Mouse (Mus musculus) retina, postnatal 1 day (tissue): ENCODE results near the gene E130311K13Rik.

Experiments
- DNase-seq: peaks from one replicate; pipeline ENCODE4 v3.0.0-alpha.2; 2012

Gene E130311K13Rik

DNA sequence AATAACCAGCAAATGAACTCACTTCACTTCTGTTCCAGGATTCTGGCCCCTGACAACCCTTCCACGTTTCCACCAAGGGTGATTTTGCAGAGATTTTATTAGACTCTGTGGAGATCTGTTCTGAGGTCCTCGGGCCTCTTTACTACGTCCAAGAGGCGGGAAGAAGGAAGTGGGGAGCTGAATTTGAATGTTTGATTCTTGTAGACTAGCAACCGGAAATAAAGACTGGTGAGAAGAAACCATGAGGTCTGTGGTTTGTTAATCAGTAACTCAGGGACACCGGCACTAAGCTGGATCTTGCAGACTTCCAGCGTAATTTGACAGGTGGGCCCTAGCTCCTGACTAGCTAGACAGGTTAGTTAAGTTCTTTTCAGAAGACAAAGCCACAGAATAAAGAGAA lies 35.6 kb downstream of the E130311K13Rik start:
- DNase-seq = no peak

DNA sequence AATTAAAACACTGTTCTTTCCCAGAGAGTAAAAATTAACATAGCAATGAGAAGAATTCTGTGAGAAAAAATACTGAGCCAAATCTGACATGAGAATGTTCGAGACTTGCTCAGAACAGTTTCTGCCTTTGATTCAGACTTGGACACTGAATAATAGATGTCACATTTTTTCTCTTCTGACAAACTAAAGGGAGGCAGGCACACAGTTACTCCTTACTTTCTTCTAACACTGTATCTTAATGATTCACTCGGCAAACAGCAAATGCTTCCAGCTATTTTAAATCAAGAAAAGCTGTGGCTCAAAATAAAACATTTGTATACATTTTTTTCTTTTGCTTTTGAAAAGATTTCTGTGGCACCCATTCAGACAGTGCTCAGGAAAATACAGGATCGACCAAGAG lies 37.1 kb downstream of the E130311K13Rik start:
- no peak for DNase-seq

DNA sequence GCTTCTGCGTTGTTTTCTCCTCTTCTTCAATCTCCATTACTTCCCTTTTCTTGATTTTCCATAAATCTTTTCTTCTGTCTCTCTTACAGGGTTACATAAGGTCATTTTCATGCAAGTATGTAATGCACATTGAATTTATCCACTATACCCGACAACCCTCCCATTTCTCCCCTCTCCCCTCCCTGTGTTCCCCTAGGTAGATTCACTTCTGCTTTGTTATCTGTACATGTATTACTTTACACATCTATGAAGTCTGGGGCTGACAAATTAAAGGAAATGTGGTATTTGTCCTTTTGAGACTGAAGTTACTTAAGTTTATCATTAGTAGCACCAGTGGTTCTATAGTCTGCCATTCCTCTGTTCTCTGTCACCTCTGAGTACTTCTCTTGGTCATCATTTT lies 48.2 kb downstream of the E130311K13Rik start:
- DNase-seq = no peak

DNA sequence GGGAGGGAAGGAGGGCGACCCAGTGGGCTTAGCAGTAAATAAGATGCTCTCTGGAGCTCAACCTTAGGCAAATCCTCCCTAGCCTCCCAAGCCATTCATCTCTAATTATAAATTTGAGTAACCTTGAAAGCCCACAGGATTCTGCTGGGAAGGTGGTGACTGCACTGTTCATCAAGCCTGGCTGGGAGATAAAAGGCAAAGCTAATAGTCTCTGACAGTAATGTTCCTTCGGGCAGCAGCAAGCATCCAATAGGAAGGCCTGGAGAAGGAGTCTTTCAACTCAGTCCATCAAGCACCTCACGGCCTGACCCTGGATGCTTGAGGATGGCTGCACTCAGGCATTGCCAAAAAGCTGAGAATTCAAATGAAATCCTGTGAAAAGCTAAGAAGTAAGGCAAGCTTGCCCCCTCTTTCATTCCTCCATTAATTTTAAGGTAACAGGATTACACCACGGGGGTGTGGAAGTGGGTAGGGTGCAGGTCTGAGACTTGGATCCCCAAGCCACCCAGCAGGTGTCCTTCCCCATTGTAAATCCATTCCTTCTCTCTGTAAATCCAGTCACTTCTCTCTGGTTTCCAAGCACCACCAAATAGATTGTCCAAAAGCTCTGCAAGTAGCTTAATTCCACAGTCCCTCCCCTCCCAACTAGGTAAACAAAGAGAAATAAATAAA lies 50.1 kb downstream of the E130311K13Rik start:
- peak; percentile 90 for DNase-seq

DNA sequence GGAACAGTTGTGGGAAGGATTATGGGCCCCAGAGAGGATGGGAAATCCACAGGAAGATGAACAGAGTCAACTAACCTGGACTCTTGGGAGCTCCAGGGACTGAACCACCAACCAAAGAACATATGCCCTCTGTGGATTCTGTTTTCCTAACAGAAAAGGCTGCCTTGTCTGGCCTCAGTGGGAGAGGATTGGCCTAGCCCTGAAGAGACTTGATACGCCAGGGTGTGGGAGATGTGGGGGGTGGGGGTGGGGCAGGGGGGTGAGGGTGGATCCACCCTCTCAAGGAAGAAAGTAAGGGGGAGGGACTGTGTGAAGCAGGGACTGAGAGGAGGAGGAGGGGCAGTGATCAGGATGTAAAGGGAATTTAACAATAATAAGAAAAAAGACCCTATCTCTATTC lies 56.5 kb downstream of the E130311K13Rik start:
- no peak for DNase-seq

DNA sequence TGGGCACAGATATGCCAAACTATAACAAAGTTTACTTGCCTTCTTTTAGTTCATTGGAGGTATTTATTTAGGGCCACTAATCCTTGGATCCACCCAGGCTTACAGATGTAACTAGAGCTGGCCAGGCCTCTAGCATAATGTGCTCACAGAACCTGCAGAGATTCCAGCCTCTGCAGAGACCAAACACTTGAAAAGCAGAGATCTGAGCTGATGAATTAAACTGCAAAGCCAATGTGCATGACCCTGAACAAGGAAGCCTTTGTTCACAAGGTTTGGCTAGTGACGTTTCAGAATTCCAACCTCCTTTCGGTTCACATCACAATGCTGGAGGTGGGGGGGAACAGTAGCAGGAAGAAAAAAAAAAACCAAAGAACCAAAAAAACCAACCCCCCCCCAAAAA lies 58.0 kb downstream of the E130311K13Rik start:
- DNase-seq = peak; percentile 85

DNA sequence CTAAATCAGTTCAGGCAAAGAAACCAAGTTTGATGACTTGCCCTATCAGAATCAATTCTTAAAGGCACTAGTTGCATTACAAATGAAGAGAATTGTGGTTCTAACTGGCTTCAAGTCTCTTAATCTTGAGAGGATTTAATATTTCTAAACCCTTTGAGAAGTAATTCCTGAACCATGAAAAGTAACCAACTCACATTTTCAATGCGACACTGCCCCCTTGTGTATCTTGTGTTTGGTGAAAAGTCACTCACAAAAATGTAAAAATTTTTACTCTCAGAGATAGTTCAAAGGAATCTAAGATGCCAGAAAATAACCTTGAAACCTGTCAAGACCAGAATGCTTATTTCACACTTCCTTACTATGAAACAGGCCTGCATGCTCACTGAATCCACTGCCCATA lies 61.0 kb downstream of the E130311K13Rik start:
- DNase-seq = peak; percentile 76

DNA sequence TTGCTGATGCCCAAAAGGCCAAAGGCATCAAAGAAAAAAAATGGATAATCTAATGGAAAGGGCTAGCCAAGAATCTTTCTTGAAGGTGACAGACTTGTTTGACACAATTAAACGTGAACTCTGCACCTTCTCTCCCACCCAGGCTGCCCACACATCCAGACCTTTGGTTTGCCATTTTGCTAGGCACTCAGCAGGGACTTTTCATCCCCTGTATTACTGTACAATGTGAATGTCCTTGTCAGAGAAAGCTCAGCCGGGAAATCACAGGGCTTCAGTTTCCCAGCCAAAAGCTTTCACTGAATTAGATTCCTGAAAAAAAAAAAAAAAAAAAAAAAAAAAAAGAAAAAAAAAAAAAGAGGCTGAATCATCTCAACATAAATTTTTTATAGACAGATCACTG lies 64.2 kb downstream of the E130311K13Rik start:
- DNase-seq = no peak
